Mouse (Mus musculus) MEL (cell line): ENCODE data around the gene Atf7.

Experiments
- CHD1 ChIP-seq: IDR thresholded peaks from 2 replicates; pipeline ENCODE4 v1.6.1; 2012; ENCODE audit warnings: low read depth, mild to moderate bottlenecking, inconsistent platforms, low read length, improper control_type of control experiment
- CTCF ChIP-seq, 3 experiments: IDR thresholded peaks in 2 of 3; conservative IDR thresholded peaks in 1 of 3; 2 replicates each; pipeline ENCODE4 v1.5.1; 2011 to 2012; ENCODE audit warnings: low read length in 3 of 3, low read depth in 2 of 3, mild to moderate bottlenecking in 2 of 3, improper control_type of control experiment in 1 of 3, inconsistent platforms in 1 of 3, mixed read lengths in 1 of 3, moderate library complexity in 1 of 3; ENCODE audit not compliant: control insufficient read depth in 1 of 3, insufficient read depth in 1 of 3, poor library complexity in 1 of 3, severe bottlenecking in 1 of 3
- E2F4 ChIP-seq: IDR thresholded peaks from 2 replicates; pipeline ENCODE4 v1.6.1; 2011; ENCODE audit warnings: low read depth, low read length, improper control_type of control experiment, borderline replicate concordance
- GATA1 ChIP-seq: IDR thresholded peaks from 2 replicates; pipeline ENCODE4 v1.6.1; 2011; ENCODE audit warnings: low read depth, low read length, improper control_type of control experiment
- MYC ChIP-seq: IDR thresholded peaks from 2 replicates; pipeline ENCODE4 v1.6.1; 2011; ENCODE audit warnings: low read depth, mild to moderate bottlenecking, low read length, improper control_type of control experiment, moderate library complexity
- POLR2A ChIP-seq, 2 experiments: IDR thresholded peaks; 2 replicates each; pipeline ENCODE4 v1.6.1; 2011 to 2012; ENCODE audit warnings: low read length in 2 of 2, mild to moderate bottlenecking in 2 of 2, control low read depth in 1 of 2, improper control_type of control experiment in 1 of 2, low read depth in 1 of 2, moderate library complexity in 1 of 2; ENCODE audit not compliant: control insufficient read depth in 1 of 2, insufficient read depth in 1 of 2, poor library complexity in 1 of 2
- POLR2AphosphoS2 ChIP-seq: IDR thresholded peaks from 2 replicates; pipeline ENCODE4 v1.6.1; 2011; ENCODE audit warnings: low read length, improper control_type of control experiment
- ZC3H11A ChIP-seq: IDR thresholded peaks from 2 replicates; pipeline ENCODE4 v1.6.1; 2012; ENCODE audit warnings: low read depth, mild to moderate bottlenecking, inconsistent platforms, low read length, improper control_type of control experiment

DNA sequence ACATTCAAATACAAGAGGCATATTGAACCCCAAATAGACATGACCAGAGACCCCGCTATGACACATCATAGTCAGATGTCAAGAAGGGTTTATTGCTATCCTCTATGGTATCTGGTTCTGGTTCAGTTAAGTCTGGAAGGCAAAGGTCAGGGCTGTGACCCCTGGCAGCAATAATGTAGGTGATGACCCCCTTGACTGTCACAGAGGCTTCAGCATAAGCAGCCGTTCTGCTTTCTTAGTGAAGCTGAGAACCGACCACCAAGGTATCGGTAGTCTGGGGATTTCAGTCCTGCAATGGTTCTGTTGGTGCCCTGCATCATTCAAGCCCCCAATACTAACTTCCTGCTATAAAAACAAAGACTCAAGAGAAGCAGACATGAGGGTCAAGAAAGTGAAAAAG, 93.7 kb downstream of the Atf7 start:
- TF ChIP-seq POLR2A (IDR thresholded peaks at IDR 0.05; ENCODE audit: control insufficient read depth in 1 of 2, insufficient read depth in 1 of 2, low read depth in 1 of 2, low read length in 2 of 2, poor library complexity in 1 of 2), result no peak
- TF ChIP-seq MYC, result no peak
- no peak for TF ChIP-seq ZC3H11A
- no peak for TF ChIP-seq CTCF (IDR thresholded peaks at IDR 0.05 in 2 of 3, conservative IDR thresholded peaks at IDR 0.05 in 1 of 3; ENCODE audit: control insufficient read depth in 1 of 3, insufficient read depth in 1 of 3, low read depth in 2 of 3, low read length in 3 of 3, poor library complexity in 1 of 3, severe bottlenecking in 1 of 3)
- no peak for TF ChIP-seq CHD1
- TF ChIP-seq E2F4, result no peak
- no peak for TF ChIP-seq POLR2AphosphoS2
- TF ChIP-seq GATA1, result no peak
